26 mouse cellular contexts compared by ENCODE assay signal in the genomic region with DNA sequence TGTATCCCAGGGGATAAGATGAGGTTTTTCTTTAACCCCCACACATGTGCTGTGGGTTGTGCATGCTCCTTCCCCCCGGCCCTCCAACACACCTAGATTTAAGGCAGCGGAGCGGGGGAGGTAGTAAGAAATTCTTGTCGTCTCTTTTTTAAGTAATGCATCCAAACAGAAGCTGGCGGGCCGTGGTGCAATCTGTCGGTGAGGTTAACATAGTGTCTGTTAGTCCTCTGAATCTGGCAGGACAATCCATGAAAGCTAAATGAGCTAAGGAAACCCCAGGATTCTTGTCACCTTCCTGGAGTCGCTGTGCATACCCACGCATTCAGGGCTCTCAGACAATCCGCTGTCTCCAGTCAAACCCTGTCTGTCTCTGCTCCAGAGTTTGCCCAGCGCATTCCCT. TPM values are rescaled to one million over a fixed set of nuclear protein-coding genes. Genes with fewer than 3 reads are reported as not detected.
DNase-seq lines count a peak whose midpoint lies in the region; ATAC-seq lines count a peak whose summit lies in the region.
"Had no signal": no experiment of that assay in that cellular context is flagged by ENCODE, and none has a peak within 500 bp of the region (broad histone marks: within the 10 kb centered on the region; RNA-seq: fewer than 3 reads in every experiment).

No protein-coding gene starts in this region.

- H3K27ac ChIP-seq in limb, embryonic 11.5 days (replicated peaks; ENCODE audit: low read depth, low read length): peak overlapping the region; percentile 14; the same call in 1 of the 2 replicates
- no peak overlapping the region for H3K27ac ChIP-seq in limb, embryonic 10.5 days
- H3K27ac ChIP-seq: heart, embryonic 15.5 days; kidney, embryonic 15.5 days; limb, embryonic 15.5 days; liver, embryonic 13.5 days; midbrain, embryonic 13.5 days; stomach, postnatal 0 days had no signal

- no peaks in the 10 kb centered on the region for H3K27me3 ChIP-seq in limb, embryonic 11.5 days (ENCODE audit: control insufficient read depth, insufficient read depth, low read length)
- H3K27me3 ChIP-seq in limb, embryonic 10.5 days (ENCODE audit: low read depth, poor library complexity, severe bottlenecking): no peaks in the 10 kb centered on the region
- H3K27me3 ChIP-seq: heart, embryonic 15.5 days; kidney, embryonic 15.5 days; limb, embryonic 15.5 days; liver, embryonic 13.5 days; megakaryocyte, embryonic 14.5 days had no signal

- ATAC-seq in limb, embryonic 11.5 days (ENCODE audit: insufficient number of reproducible peaks, low FRiP score, low TSS enrichment, low read depth): no peak
- ATAC-seq in erythroblast, adult 5-6 weeks (replicated peaks; ENCODE audit: low FRiP score, poor library complexity, severe bottlenecking): no peak
- ATAC-seq: hindbrain, embryonic 16.5 days; lung, postnatal 0 days; midbrain, embryonic 13.5 days had no signal

- no peaks in the 10 kb centered on the region for H3K36me3 ChIP-seq in limb, embryonic 11.5 days (ENCODE audit: control insufficient read depth, insufficient read depth, low read length)
- no peaks in the 10 kb centered on the region for H3K36me3 ChIP-seq in limb, embryonic 10.5 days
- H3K36me3 ChIP-seq: heart, embryonic 15.5 days; kidney, embryonic 15.5 days; limb, embryonic 15.5 days; midbrain, embryonic 13.5 days had no signal

- H3K9ac ChIP-seq in limb, embryonic 11.5 days (ENCODE audit: low read length): no peak overlapping the region
- H3K9ac ChIP-seq: heart, embryonic 15.5 days; kidney, embryonic 15.5 days; limb, embryonic 15.5 days; liver, embryonic 13.5 days; midbrain, embryonic 13.5 days had no signal

- no peak overlapping the region for H3K4me2 ChIP-seq in limb, embryonic 11.5 days (ENCODE audit: low read depth, severe bottlenecking)
- H3K4me2 ChIP-seq: heart, embryonic 15.5 days; kidney, embryonic 15.5 days; limb, embryonic 15.5 days; liver, embryonic 13.5 days; midbrain, embryonic 13.5 days had no signal

- peak; percentile 16 to 42 for DNase-seq in frontal cortex, adult 2 months (ENCODE audit: extremely low spot score in 1 of 2, low spot score in 1 of 2)
- DNase-seq in frontal cortex, postnatal 25 days (ENCODE audit: low spot score in 2 of 2): no peak
- DNase-seq in limb, embryonic 11.5 days (ENCODE audit: low spot score): no peak
- no peak for DNase-seq in limb, embryonic 10.5 days (ENCODE audit: low spot score)
- peak; percentile 41 for DNase-seq in testis, postnatal 10 days (ENCODE audit: low spot score)
- DNase-seq in testis, postnatal 14 days (ENCODE audit: low spot score): no peak
- DNase-seq in gastrocnemius, postnatal 10 days: no peak
- DNase-seq: adrenal gland, adult 8-10 months; cerebellum, adult 9-10 months; cerebellum, postnatal 36 days; kidney, postnatal 25 days; liver, embryonic 13.5 days; lung, adult 18-20 months; lung, postnatal 4 days had no signal

- 63% methylated on average over 11 of the region's 11 CpGs for WGBS in limb, embryonic 11.5 days
- 74% methylated on average over 11 of the region's 11 CpGs for WGBS in limb, embryonic 10.5 days

- H3K4me1 ChIP-seq in limb, embryonic 11.5 days (ENCODE audit: control insufficient read depth, insufficient read depth, low read length): peaks cover 4% of the 10 kb centered on the region; the same call in 1 of the 2 replicates
- peaks cover 20% of the 10 kb centered on the region for H3K4me1 ChIP-seq in limb, embryonic 10.5 days
- H3K4me1 ChIP-seq: heart, embryonic 15.5 days had no signal

- H3K4me3 ChIP-seq in limb, embryonic 11.5 days (ENCODE audit: low read depth, low read length): no peak overlapping the region
- H3K4me3 ChIP-seq in limb, embryonic 10.5 days: no peak overlapping the region
- H3K4me3 ChIP-seq: heart, embryonic 15.5 days; kidney, embryonic 15.5 days; limb, embryonic 15.5 days; liver, embryonic 13.5 days; midbrain, embryonic 13.5 days had no signal

- no peaks in the 10 kb centered on the region for H3K9me3 ChIP-seq in limb, embryonic 11.5 days (ENCODE audit: control insufficient read depth, low read length)
- no peaks in the 10 kb centered on the region for H3K9me3 ChIP-seq in limb, embryonic 10.5 days (replicated peaks)
- H3K9me3 ChIP-seq: G1E; heart, embryonic 15.5 days; kidney, embryonic 15.5 days; limb, embryonic 15.5 days; liver, embryonic 13.5 days; megakaryocyte, embryonic 14.5 days; midbrain, embryonic 13.5 days had no signal

RNA-seq across cellular contexts. Expression of a gene that starts 47.9 kb away (rescaled TPM):
- 20.5 and 22.1 TPM in 2 replicates for polyA plus RNA-seq in frontal cortex, adult 2 months (2012; rRNA removed)
- polyA plus RNA-seq in limb, embryonic 11.5 days (2014; fragmentation: Nextera tagmentation; extraction: Ambion mirVana): 29.5 and 30.4 TPM in 2 replicates
- polyA plus RNA-seq in limb, embryonic 10.5 days (2016; fragmentation: Nextera tagmentation; extraction: Ambion mirVana): 28.6 and 29.7 TPM in 2 replicates
- total RNA-seq in gastrocnemius, postnatal 10 days (2021): 1 to 10 TPM; 5.9 to 6.9 TPM
- 0.84 and 5.2 TPM in 2 replicates for total RNA-seq in erythroblast, adult 5-6 weeks (2015; ENCODE audit: low replicate concordance)
- total RNA-seq in erythroblast, adult 5-6 weeks (2017; ENCODE audit: low replicate concordance): 0.70 TPM in 1 of 2 replicates, not detected in the other
- total RNA-seq: monocyte, adult 5-6 weeks; neutrophil, adult 5-6 weeks had no signal
- polyA plus RNA-seq: G1E had no signal

Comparison
In these comparisons a context has a peak if more than half of its experiments do, and no peak if none do; other contexts are left out.
1. DNase-seq: peak in frontal cortex, adult 2 months (2 of 2) and testis, postnatal 10 days (single experiment); none in frontal cortex, postnatal 25 days (0 of 2), limb, embryonic 11.5 days (single experiment), limb, embryonic 10.5 days (single experiment), testis, postnatal 14 days (single experiment) and gastrocnemius, postnatal 10 days (single experiment).